Mouse (Mus musculus): ENCODE data around the gene Naga. TPM values are rescaled to one million over a fixed set of nuclear protein-coding genes. Genes with fewer than 3 reads are reported as not detected.

The Naga gene
- polyA plus RNA-seq, 1 experiment from 2014 or later, result 52.3 TPM

DNA sequence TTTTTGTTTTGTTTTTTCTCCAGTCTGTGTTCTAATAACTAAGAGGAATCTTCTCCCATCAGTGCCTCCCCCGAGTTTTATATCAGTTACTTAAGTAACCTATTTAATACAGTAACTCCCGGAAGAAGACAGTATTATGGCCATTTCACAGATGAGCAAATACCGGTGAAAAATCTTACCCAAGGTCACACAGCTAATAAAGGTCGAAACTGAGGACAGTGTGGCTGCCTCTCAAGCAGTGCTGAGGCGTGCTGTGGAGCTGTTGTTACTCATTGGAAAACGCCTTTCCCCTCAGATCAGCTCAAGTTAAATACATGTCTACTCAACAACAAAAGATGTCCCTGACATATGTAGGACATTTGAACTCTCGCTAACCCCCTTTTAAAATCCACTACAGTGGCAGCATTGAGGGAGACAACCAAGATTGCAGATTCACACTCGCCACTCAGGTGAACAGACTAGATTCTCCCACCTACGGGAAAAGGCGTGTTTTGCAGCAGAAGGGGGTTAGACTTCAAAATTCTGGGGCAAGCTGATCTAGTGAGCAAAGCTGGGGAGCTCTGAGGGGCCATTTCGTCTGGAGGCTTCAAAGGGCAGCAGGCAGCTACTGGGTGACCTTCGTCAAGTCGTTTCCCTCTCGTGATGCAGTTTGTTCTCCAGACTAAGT lies 14.5 kb upstream of the Naga start:
- no peak for ATAC-seq (ENCODE audit: borderline replicate concordance, extremely low read depth, low FRiP score, low TSS enrichment)
- 23% methylated on average over 14 of the region's 14 CpGs for WGBS
- peaks cover 27% of the 10 kb centered on the region for H3K36me3 ChIP-seq
- 0 out of 2 replicates have a peak overlapping the region, but pooled peaks have one; percentile 33 for H3K27ac ChIP-seq
- H3K4me3 ChIP-seq, result peak overlapping the region; percentile 69
- no peaks in the 10 kb centered on the region for H3K27me3 ChIP-seq
- peak overlapping the region; percentile 87 for H3K9ac ChIP-seq
- no peaks in the 10 kb centered on the region for H3K9me3 ChIP-seq
- H3K4me1 ChIP-seq, result peaks cover 18% of the 10 kb centered on the region
- peak overlapping the region; percentile 83 for H3K4me2 ChIP-seq

DNA sequence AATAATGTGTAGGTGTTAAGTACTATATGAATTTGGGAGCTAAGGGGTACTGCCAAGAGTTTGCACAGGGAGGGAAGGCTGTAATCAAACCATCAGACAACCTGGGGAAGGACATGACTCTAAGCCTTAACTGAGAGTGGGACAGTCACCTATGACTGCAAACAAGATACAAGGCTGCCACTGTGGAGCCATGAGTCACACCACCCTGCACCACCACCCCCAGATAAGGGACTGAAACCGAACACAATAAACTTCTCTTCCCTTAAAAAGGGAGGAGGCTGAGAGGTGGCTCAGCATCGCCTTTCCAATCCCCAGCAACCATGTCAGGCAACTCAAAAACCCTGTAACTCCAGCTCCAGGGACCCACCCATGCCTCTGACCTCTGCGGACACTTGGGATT lies 12.8 kb upstream of the Naga start:
- Histone ChIP-seq H3K4me2 (no peak overlapping the region), H3K4me3 (no peak overlapping the region), H3K4me1 (peaks cover 28% of the 10 kb centered on the region), H3K9ac (no peak overlapping the region), H3K36me3 (peaks cover 33% of the 10 kb centered on the region), H3K27ac (no peak overlapping the region), H3K27me3 (no peaks in the 10 kb centered on the region), H3K9me3 (no peaks in the 10 kb centered on the region)
- ATAC-seq (ENCODE audit: borderline replicate concordance, extremely low read depth, low FRiP score, low TSS enrichment), result no peak
- 83% methylated on average over 3 of the region's 3 CpGs for WGBS

DNA sequence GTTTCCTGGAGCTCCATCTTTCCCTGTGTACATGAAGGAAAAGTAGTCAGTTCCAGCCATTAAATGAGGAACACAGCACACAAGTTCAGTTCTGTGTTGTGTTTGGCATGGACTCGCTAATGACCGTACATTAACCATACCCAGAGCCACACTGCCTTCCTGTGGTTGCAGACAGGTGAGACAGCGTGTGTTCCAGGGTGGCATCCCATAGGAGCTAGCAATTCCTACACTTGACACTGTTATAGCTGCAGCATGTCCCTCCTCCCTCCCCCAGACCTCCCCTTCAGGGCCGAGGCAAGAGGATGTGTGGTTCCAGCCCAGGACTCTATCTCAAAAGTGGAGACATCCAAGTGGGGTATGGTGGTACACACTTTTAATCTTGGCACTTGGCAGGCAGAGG lies 11.6 kb upstream of the Naga start:
- peaks cover 28% of the 10 kb centered on the region for H3K4me1 ChIP-seq
- no peak overlapping the region for H3K4me2 ChIP-seq
- H3K9ac ChIP-seq, result no peak overlapping the region
- no peak overlapping the region for H3K27ac ChIP-seq
- WGBS, result 85% methylated on average over 4 of the region's 4 CpGs
- H3K27me3 ChIP-seq, result no peaks in the 10 kb centered on the region
- ATAC-seq (ENCODE audit: borderline replicate concordance, extremely low read depth, low FRiP score, low TSS enrichment), result no peak
- H3K9me3 ChIP-seq, result no peaks in the 10 kb centered on the region
- peaks cover 33% of the 10 kb centered on the region for H3K36me3 ChIP-seq
- no peak overlapping the region for H3K4me3 ChIP-seq

DNA sequence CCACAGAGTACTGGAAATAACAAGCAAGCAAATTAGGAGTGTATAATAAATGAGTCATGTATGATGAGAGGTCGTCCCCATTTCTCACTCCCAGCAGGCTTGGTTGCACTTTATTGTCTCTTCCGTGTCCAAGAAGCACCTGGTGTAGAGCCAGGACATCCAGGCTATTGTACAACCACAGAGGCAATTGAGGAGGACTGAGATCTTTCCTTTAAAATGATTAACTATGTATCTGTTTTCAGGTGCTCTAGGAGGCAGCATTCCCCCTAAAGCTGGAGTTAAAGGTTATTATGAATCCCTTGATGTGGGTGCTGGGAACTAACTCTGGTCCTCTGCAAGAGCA lies 10.2 kb upstream of the Naga start:
- Histone ChIP-seq H3K4me3 (no peak overlapping the region), H3K36me3 (peaks cover 33% of the 10 kb centered on the region), H3K4me2 (no peak overlapping the region), H3K4me1 (peaks cover 23% of the 10 kb centered on the region), H3K9ac (no peak overlapping the region), H3K27me3 (no peaks in the 10 kb centered on the region), H3K27ac (no peak overlapping the region), H3K9me3 (no peaks in the 10 kb centered on the region)
- WGBS, result 86% methylated on average over 2 of the region's 2 CpGs
- no peak for ATAC-seq (ENCODE audit: borderline replicate concordance, extremely low read depth, low FRiP score, low TSS enrichment)

DNA sequence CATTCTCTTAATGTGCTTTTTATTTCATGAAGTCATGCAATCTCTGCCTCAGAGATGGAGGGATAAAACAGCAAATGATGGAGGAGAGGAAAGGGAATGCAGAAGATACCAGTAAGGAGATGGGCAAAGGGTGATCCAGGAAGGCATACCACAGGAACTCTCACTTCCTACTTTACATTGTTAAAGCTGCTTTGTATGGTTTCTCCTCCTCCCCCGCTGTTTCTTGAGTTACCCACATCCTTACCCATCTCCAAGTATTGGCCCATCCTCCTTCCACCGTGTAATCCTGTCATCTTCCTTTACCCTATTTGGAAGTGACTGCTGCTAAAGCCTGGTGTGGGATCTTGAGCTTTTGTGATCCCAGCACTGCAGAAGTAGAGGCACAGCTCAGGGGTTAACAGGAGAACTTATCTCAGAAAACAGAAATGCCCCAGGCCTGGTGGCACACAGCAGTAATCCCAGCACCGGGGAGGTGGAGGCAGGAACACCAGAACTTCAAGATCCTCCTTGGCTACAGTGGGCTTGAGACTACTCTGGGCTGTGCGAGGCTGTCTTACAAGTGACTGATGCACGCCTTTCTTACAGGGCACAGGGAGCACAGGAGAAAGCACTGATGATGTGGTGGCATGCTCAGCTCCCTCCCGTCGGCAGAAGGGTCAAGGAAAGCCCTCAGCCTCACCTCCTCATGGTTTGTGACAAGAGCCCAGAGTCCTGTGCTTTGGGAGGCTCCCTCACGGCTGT lies 9.7 kb upstream of the Naga start:
- H3K9me3 ChIP-seq, result no peaks in the 10 kb centered on the region
- H3K4me2 ChIP-seq, result no peak overlapping the region
- peaks cover 33% of the 10 kb centered on the region for H3K36me3 ChIP-seq
- no peak overlapping the region for H3K27ac ChIP-seq
- H3K4me3 ChIP-seq, result no peak overlapping the region
- ATAC-seq (ENCODE audit: borderline replicate concordance, extremely low read depth, low FRiP score, low TSS enrichment), result no peak
- peaks cover 23% of the 10 kb centered on the region for H3K4me1 ChIP-seq
- no peaks in the 10 kb centered on the region for H3K27me3 ChIP-seq
- H3K9ac ChIP-seq, result no peak overlapping the region
- WGBS, result 85% methylated on average over 8 of the region's 8 CpGs

DNA sequence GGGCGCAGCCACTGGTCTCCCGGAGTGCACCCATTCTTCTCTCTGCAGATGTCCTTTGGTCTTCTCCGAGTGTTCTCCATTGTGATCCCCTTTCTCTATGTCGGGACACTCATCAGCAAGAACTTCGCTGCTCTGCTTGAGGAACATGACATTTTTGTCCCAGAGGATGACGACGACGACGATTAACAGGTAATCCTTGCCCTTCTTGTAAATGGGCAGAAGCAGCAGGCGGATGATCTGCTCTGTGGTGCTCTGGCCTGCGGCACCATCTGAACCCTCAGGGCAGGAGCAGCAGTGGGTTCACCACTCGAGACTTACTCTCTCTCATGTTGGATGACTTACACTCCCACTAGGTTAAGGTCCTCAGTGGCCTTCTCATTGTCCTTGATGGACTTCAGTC lies 9.1 kb upstream of the Naga start:
- H3K27ac ChIP-seq, result no peak overlapping the region
- peaks cover 17% of the 10 kb centered on the region for H3K4me1 ChIP-seq
- WGBS, result 93% methylated on average over 12 of the region's 12 CpGs
- H3K4me2 ChIP-seq, result no peak overlapping the region
- ATAC-seq (ENCODE audit: borderline replicate concordance, extremely low read depth, low FRiP score, low TSS enrichment), result no peak
- no peaks in the 10 kb centered on the region for H3K27me3 ChIP-seq
- H3K9ac ChIP-seq, result no peak overlapping the region
- H3K36me3 ChIP-seq, result peaks cover 33% of the 10 kb centered on the region
- no peak overlapping the region for H3K4me3 ChIP-seq
- H3K9me3 ChIP-seq, result no peaks in the 10 kb centered on the region

DNA sequence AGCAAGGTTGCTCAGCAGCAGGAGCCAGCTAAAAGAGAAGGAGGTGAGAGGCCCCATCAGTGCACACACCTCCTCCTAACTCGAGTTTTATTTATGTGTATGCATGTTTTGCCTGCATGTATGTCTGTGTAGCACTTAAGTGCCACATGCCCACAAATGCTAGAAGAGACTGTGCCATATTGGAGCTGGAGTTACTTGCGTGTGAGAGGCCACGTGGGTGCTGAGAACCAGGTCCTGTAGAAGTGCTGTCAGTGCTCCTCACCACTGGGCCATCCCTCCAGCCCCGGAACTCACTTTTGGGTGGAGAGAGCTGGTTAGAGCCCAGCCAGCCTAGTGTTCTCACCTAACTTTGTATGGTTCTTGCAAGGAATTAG lies 8.6 kb upstream of the Naga start:
- Histone ChIP-seq H3K36me3 (peaks cover 33% of the 10 kb centered on the region), H3K4me2 (peak overlapping the region; percentile 86), H3K27me3 (no peaks in the 10 kb centered on the region), H3K9me3 (no peaks in the 10 kb centered on the region), H3K4me3 (peak overlapping the region; percentile 82), H3K9ac (peak overlapping the region; percentile 77), H3K27ac (no peak overlapping the region), H3K4me1 (peaks cover 15% of the 10 kb centered on the region)
- 74% methylated on average over 4 of the region's 4 CpGs for WGBS
- ATAC-seq (ENCODE audit: borderline replicate concordance, extremely low read depth, low FRiP score, low TSS enrichment), result no peak

DNA sequence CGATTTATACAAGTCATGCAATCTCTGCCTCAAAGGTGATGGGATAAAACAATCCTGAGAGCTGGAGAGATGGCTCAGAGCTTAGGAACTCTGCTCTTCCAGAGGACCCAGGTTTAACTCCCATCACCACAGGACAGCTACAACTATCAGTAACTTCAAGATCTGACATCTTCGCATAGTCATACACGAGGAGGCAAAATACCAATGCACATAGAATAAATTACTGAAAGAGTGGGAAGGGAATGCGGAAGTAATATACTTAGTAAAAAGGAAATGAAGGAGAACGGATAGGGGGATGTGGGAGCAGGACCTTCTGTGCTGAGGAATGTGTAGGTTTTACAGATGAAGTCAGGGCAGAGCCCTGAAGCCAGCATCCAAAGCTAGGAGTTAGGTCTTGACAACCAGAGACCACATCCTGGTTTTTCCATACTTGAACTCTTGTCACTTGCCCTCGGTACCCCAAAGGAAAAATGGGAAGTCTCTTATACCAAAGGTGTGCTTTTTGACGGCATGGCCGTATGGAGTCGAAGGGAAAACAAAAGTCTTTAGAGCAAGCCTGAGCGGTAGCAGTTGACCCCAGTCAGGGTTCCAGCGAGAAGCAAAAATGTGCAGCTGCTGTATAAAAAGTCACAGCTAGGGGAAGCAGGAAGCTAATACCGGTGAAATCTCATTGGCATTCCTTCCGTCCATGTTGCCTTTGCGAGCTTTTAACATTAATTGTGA lies 8.0 kb upstream of the Naga start:
- 46% methylated on average over 14 of the region's 14 CpGs for WGBS
- H3K27me3 ChIP-seq, result no peaks in the 10 kb centered on the region
- peak overlapping the region; percentile 77 for H3K9ac ChIP-seq
- no peak for ATAC-seq (ENCODE audit: borderline replicate concordance, extremely low read depth, low FRiP score, low TSS enrichment)
- H3K27ac ChIP-seq, result peak overlapping the region; percentile 51
- H3K9me3 ChIP-seq, result no peaks in the 10 kb centered on the region
- H3K36me3 ChIP-seq, result peaks cover 33% of the 10 kb centered on the region
- peak overlapping the region; percentile 86 for H3K4me2 ChIP-seq
- peak overlapping the region; percentile 82 for H3K4me3 ChIP-seq
- peaks cover 15% of the 10 kb centered on the region for H3K4me1 ChIP-seq

DNA sequence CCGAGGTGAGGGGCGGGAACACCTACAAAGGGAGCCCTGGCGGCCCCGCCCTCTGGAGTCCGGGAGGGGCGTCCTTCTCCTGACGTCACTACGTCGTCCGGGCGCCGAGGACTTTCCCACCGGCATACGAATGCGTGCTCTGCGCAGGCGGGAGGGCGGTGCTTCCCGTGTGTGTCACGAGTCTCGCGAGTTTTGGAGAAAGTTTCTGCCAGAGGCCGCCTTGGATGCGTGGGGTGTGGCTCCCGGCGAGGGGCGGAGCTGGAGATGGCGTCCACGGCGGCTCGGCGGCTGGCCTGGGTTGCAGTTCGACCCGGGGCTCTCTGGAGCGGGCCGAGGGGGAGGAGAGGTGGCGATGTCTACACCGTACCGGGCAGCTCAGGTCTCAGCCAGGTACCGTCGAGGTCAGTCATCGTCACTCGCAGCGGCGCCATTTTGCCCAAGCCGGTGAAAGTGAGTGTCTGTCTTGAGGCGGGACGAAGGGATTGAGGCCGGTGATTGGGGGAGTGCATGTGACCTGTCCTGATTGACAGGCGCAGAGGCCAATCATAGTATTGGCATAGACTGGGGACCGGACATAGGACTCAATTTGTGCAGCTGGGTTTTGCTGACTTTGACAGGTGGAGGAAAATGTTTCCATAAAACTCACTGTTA lies 7.2 kb upstream of the Naga start:
- Histone ChIP-seq H3K27me3 (no peaks in the 10 kb centered on the region), H3K27ac (peak overlapping the region; percentile 88), H3K9me3 (no peaks in the 10 kb centered on the region), H3K4me3 (peak overlapping the region; percentile 82), H3K36me3 (peaks cover 33% of the 10 kb centered on the region), H3K9ac (peak overlapping the region; percentile 77), H3K4me2 (peak overlapping the region; percentile 86), H3K4me1 (peaks cover 19% of the 10 kb centered on the region)
- peak; percentile 97 for ATAC-seq (ENCODE audit: borderline replicate concordance, extremely low read depth, low FRiP score, low TSS enrichment)
- under 1% methylated on average over 51 of the region's 51 CpGs for WGBS

DNA sequence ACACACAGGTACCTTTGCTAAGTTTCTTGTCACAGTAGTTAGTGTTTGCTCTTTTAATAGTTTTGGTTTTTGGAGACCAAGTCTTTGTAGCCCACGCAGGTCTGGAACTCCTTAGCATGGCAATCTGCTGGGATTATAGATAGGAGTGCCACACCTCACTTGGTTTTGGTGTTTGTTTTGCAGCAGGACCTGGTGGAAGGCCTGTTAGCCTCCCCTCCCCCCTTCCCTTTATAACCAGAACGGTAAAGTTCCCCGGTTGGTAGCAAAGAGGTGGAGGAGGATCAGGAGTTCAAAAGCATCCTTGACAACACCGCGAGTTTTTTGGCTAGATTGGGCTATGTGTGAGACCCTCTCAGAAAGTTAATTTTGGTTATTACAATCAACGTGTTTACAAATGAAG lies 6.2 kb upstream of the Naga start:
- 83% methylated on average over 6 of the region's 6 CpGs for WGBS
- H3K4me1 ChIP-seq, result peaks cover 26% of the 10 kb centered on the region
- no peak overlapping the region for H3K4me2 ChIP-seq
- no peak overlapping the region for H3K9ac ChIP-seq
- no peak overlapping the region for H3K27ac ChIP-seq
- no peaks in the 10 kb centered on the region for H3K9me3 ChIP-seq
- peaks cover 24% of the 10 kb centered on the region for H3K36me3 ChIP-seq
- no peaks in the 10 kb centered on the region for H3K27me3 ChIP-seq
- no peak for ATAC-seq (ENCODE audit: borderline replicate concordance, extremely low read depth, low FRiP score, low TSS enrichment)
- no peak overlapping the region for H3K4me3 ChIP-seq

DNA sequence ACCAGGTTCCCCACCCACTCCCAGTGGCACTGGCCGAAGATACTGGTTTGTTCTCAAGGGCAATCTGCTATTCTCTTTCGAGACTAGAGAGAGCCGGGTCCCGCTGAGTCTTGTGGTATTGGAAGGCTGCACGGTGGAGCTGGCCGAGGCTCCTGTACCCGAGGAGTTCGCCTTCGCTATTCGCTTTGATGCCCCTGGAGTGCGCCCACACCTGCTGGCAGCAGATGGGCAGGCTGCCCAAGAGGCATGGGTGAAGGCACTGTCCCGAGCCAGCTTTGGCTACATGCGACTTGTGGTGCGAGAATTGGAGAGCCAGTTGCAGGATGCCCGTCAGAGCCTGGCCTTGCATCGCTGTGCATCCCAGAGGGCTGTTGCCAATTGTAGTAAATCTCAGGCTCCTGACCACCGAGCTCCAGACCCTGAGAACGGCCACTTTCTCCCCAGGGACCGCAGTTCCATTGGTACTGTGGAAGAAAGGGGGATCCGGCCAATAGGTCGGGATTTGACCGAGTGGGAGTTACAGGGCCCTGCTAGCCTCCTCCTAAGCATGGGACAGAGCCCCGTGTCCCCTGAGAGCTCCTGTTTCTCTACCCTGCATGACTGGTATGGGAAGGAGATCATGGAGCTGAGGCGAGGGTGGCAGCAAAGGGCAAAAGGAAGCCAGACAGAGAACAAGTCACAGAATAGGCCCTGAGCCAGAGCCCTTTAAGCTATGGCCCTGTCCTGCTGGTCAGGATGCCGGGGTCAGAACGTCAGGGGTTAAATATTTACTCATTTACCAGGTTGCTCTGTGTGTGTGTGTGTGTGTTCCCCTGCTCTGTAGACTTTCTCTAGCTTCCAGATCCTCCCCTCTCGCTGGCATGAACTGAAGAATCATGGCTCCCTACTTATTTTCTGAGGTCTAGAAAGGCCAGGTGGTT lies 4.9 kb upstream of the Naga start:
- Histone ChIP-seq H3K36me3 (peaks cover 10% of the 10 kb centered on the region), H3K9ac (no peak overlapping the region), H3K27me3 (no peaks in the 10 kb centered on the region), H3K27ac (no peak overlapping the region), H3K4me2 (no peak overlapping the region), H3K4me1 (peaks cover 26% of the 10 kb centered on the region), H3K4me3 (no peak overlapping the region), H3K9me3 (no peaks in the 10 kb centered on the region)
- no peak for ATAC-seq (ENCODE audit: borderline replicate concordance, extremely low read depth, low FRiP score, low TSS enrichment)
- 84% methylated on average over 27 of the region's 27 CpGs for WGBS

All from lung, embryonic 15.5 days (tissue).